Mouse (Mus musculus) frontal cortex, adult (tissue): Measurements from ENCODE around the gene Chrna1.
"Not testable (repeated sequence)": the region's sequence is repeated elsewhere in the genome, so short reads cannot be mapped to it uniquely, and the experiment has no call there.

Experiments used
- ATAC-seq: cut with Nextera tagmentation; 2 replicates; pipeline ENCODE4 v1.9.2; 2017; ENCODE audit warnings: mild to moderate bottlenecking, moderate library complexity, mixed read lengths; ENCODE audit not compliant: low TSS enrichment

The Chrna1 gene

GRCm38 (mm10) chr2:73557956-73558355 is 22.2 kb downstream of the Chrna1 start:
- no peak for ATAC-seq

GRCm38 (mm10) chr2:73557061-73557460 is 23.1 kb downstream of the Chrna1 start:
- not testable (repeated sequence) for ATAC-seq

GRCm38 (mm10) chr2:73554389-73554788 is 25.7 kb downstream of the Chrna1 start:
- no peak for ATAC-seq

GRCm38 (mm10) chr2:73552926-73553325 is 27.2 kb downstream of the Chrna1 start:
- ATAC-seq, result no peak

GRCm38 (mm10) chr2:73550725-73551124 is 29.4 kb downstream of the Chrna1 start:
- ATAC-seq, result peak; percentile 27; the same call in 1 of the 2 replicates

DNA sequence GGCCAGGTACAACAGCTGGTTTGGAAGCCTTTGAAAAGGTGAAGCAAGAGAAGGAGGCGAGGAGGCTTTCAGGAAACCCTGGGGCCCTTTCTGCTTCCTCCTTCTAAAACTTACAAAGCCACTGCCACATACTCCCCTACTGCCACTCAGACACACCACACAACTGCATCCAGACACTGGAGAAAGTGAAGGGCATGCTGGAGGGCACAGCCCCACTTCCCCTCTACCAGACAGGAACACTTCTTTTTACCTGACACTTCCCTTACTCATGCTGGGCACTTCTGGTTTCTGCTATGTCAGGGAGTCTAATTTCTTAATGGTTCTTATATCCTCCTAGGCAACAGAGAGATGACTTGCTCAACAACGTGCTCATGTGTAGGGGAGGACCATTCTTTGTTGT is 31.6 kb downstream of the Chrna1 start:
- no peak for ATAC-seq

- ATAC-seq, result no peak
Measured at GRCm38 (mm10) chr2:73547256-73547655, 32.9 kb downstream of the Chrna1 start.

- ATAC-seq, result no peak
Measured at GRCm38 (mm10) chr2:73545556-73545955, 34.6 kb downstream of the Chrna1 start.

DNA sequence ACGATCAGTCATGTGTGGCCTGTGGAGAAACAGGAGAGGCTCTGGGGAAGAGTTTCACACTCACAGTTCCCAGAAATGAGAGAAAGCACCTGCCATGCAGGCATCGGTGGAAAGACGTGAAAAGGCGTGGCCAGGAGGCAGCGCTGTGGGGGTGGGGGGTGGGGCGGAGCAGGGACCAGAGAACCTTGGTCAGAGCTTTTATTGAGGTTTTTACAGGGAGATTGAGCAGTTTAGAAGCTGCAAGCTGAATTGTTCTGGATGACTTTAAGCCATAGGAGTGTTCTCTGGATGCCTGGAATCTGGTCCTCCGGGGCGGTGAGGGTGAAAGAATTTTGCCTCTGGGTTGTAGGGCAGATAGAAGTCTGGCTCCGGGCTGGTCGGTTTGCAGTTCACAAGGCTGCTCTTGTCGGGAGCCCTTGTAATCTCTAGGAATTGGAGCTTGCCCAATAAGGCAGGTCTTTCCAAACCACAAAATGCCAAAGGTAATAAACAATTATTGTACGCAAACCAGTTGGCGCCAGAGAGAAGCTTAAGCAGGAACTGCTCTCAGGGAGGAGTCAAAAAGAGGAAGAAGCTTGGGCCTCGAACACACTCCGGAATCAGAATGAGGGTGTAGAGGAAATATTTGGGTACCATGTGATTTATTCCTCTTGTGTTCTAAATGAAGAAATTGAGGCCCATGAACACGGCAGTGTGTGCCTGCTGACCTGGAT is 39.5 kb downstream of the Chrna1 start:
- ATAC-seq, result no peak

GRCm38 (mm10) chr2:73539697-73540096 is 40.4 kb downstream of the Chrna1 start:
- ATAC-seq, result no peak

DNA sequence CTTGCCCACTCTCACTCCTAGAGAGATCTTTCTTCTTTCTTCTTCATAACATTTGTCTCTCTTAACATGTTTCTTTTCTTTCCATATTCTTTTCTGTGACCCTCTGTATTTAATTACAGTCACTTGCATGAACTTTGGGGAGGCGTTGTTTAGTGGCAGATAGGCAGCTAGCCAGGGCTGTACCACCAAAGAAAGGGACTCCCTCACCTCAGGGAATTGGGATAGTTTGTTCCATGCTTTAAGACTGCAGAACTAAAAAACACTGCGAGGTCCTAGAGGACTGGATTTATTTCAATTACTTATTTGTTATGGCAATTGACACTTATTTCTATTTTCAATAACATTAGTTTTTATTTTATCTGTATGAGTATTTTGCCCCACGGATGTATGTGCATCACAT is 41.0 kb downstream of the Chrna1 start:
- ATAC-seq, result no peak

DNA sequence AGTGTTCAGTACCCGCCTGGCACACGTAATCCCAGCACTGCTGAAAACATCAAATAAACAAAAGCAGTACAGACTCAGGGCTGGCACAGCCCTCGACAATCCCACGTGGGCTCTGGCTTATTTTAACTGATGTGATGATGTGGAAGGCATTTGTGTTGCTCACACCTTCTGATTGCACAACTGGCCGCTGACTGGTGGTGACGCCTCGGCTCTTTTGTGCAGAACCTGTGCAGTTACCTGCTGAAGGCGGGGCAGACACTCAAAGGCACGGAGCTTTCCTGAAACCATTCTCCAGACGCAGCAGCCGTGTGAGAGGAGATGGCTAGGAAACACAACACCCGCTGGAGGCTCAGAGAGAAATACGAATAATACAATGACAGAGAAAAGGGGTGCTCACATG is 41.5 kb downstream of the Chrna1 start:
- no peak for ATAC-seq

DNA sequence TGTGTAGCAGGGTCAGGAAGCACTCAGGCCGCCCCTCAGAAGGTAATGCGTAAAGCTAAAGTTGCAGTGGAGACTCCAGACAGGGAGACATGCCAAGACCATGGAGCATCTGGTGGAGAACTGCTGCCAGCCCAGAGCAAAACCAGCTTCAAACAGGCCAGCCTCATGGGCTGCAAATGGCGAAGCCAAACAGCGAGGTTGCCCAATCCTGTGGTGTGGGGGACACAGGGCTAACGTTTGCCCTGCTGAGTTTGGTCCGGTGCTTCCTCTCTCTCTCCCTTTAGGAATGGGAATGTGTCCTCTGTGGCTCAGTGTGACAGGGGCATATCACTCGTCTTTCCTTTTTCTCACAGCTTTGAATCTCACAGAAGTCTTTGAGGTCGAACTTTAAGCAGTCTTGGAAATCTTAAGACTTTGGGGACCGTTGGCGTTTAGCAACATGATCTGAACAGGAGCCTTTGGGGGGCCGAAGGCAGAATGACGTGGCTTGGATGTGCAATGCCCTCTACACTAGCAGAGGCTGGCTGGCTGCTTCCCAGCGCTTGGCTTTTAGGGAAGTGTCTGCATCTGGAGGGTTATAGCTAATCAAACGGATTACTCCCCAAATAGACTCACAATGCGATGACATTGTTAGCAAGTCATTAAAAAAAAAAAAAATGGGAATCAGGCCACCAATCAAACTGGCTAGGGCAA is 43.9 kb downstream of the Chrna1 start:
- no peak for ATAC-seq

- ATAC-seq, result no peak
Measured at GRCm38 (mm10) chr2:73534720-73535119, 45.4 kb downstream of the Chrna1 start.

- ATAC-seq, result no peak
Measured at GRCm38 (mm10) chr2:73530487-73530886, 49.7 kb downstream of the Chrna1 start.

DNA sequence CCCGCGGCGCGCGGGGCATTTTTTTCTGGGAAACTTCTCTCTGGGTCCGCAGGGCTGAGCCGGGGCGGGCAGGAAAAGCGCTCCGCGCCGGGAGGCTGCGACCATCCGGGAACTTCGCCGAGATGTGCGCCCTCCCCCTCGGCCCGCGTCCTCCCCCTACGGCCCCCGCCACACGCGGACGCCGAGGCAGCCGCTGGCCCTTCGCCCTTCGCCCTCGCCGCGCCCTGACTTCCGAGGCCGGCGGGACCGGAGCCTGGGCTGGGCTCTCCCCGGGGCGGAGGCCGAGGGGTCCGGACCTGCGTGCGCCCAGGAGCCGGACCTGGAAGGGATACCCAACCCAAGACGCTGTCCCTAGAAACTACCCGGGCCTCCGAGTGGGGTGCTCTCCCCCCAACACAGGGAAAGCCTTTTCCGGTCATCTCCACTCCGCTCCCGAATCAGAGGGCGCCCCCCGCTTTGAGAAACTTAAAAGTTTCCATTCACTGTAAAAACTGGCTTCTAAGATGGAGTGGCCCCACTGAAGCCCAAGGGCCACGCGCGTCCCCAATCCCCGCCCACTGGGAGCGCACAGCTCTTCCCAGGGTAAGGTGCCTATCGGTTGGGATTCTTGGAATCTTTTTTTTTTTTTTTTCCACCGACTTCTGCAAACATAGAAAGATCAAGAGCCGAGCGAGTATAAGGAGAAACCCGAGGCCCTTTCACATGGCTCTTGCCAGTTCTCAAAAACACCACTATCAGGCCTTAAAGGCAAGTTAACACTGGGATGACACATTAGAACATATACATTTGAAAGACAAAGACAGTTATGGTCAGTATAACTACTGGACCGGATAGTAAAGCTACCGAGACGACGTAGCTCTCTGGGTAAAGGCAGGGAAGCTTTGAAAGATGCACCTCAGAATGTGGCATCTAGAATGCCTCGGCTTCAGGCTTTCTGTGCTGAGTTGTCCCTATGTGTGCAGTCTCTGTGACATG is 50.5 kb downstream of the Chrna1 start, which contains the start of gene Wipf1:
Gene Wipf1 (minus strand): TSS at position 379 of the 975 bp plus-strand sequence.
- peak; percentile 81 for ATAC-seq

- ATAC-seq, result peak; percentile 38
Measured at GRCm38 (mm10) chr2:73528516-73529355, 51.4 kb downstream of the Chrna1 start.

DNA sequence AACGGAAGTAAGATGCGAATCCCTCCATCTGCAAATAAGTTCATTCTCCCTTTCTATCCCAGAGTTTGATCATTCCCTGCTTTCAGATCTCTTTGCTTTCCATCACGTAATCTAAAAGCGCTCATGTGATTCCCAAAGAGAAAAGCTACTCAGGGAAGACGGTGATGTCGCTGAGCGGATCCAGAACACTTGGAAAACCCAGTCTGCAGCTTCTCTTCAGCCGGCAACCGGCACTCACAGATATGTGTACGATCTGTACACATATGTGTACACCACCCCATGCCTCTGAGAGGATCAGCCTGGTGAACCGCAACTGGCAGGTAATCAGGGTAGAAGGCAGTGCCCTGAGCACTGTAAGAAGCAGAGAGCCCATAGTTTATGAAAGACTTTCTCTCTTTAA is 52.2 kb downstream of the Chrna1 start:
- ATAC-seq, result no peak

DNA sequence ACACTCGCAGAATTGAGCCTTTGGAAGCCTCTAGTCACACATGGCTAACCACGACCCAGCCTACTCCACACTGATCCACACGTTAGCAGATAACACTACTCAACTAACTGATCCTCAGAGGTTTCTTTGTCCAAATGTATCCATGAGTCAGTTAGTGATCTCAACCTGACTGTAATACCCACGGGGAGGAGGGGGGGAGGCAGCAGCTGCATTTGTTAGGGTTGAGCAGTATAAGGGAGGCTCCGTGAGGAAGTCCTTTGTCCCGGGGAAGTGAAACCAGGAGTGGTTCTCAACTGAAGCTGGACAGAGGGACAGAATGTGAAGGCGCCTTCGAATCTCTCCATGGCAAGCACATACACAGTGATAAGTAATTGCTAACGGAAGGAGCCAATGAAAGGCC is 53.4 kb downstream of the Chrna1 start:
- no peak for ATAC-seq

DNA sequence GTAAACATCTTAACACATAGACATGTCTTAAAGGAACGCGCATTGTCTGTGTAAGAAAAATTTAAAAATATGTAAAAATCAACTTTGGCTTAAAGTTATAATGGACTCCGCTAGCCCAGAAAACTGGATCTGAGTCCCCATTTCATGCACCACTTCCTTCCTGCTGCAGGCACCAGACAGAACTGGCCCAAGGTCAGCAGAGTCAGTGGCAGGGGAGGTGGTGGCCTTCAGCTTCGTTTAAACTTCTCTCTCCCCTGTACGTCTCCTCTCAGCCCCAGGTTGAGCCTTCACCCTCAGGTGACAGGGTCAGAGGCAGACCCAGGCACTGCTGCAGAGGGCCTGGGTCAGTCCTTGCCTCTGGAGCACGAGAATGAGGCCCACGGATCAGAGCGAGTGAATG is 57.2 kb downstream of the Chrna1 start:
- ATAC-seq, result no peak

DNA sequence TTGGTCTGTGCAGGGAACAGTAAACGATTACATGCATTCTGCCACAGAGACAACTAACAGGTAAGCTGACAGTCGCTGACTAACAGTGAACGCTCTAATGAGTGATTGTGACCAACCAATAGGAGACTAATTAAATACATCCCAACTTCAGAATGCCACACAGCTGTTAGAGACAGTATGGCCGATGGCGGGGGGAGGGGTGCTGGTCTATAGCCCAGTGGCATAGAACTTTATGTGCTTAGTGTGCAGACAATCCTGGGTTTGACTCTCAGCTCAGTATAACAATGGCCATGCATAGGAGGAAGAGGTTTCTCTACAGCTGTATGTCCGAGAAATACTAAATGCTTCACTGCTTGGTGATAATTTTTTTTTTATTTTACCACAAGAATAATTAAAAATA is 57.8 kb downstream of the Chrna1 start:
- no peak for ATAC-seq
